Mouse (Mus musculus): Measurements from ENCODE around the gene Spesp1. TPM values are rescaled to one million over a fixed set of nuclear protein-coding genes. Genes with fewer than 3 reads are reported as not detected.

Spesp1 gene
- not detected in 2 replicates for polyA plus RNA-seq (2015; fragmentation: Nextera tagmentation; extraction: Ambion mirVana)

- Histone ChIP-seq H3K27me3 (replicated peaks; ENCODE audit: control insufficient read depth, insufficient read depth, low read length) (no peaks in the 10 kb centered on the region), H3K27ac (ENCODE audit: low read length) (no peak within 1 kb of the TSS), H3K9ac (ENCODE audit: low read depth, low read length) (no peak within 1 kb of the TSS), H3K36me3 (ENCODE audit: control insufficient read depth, insufficient read depth, low read length) (no peaks in the 10 kb centered on the region), H3K4me2 (ENCODE audit: low read depth, low read length) (no peak within 1 kb of the TSS), H3K4me3 (ENCODE audit: low read length) (no peak within 1 kb of the TSS), H3K9me3 (ENCODE audit: control insufficient read depth, low read length) (no peaks in the 10 kb centered on the region), H3K4me1 (ENCODE audit: control insufficient read depth, insufficient read depth, low read length) (no peaks in the 10 kb centered on the region)
- no peak for ATAC-seq
- WGBS: 84% methylated on average over 27 of the region's 27 CpGs
These were observed at the start of gene Spesp1 for GRCm38 (mm10) chr9:62281991-62282390. Gene Spesp1 (minus strand): TSS chr9:62282208.

- Histone ChIP-seq H3K4me2 (ENCODE audit: low read depth, low read length) (no peak overlapping the region), H3K9ac (ENCODE audit: low read depth, low read length) (no peak overlapping the region), H3K36me3 (ENCODE audit: control insufficient read depth, insufficient read depth, low read length) (no peaks in the 10 kb centered on the region), H3K9me3 (ENCODE audit: control insufficient read depth, low read length) (peaks cover 2% of the 10 kb centered on the region; the same call in 1 of the 2 replicates), H3K27me3 (replicated peaks; ENCODE audit: control insufficient read depth, insufficient read depth, low read length) (no peaks in the 10 kb centered on the region), H3K4me3 (ENCODE audit: low read length) (no peak overlapping the region), H3K4me1 (ENCODE audit: control insufficient read depth, insufficient read depth, low read length) (no peaks in the 10 kb centered on the region), H3K27ac (ENCODE audit: low read length) (no peak overlapping the region)
- ATAC-seq: no peak
- 67% methylated on average over 3 of the region's 3 CpGs for WGBS
These were observed 44.0 kb upstream of the Spesp1 start for GRCm38 (mm10) chr9:62325965-62326364.

GRCm38 (mm10) chr9:62323816-62324215 is 41.8 kb upstream of the Spesp1 start:
- H3K9me3 ChIP-seq (ENCODE audit: control insufficient read depth, low read length): peaks cover 5% of the 10 kb centered on the region; the same call in 1 of the 2 replicates
- no peak overlapping the region for H3K27ac ChIP-seq (ENCODE audit: low read length)
- WGBS: 72% methylated on average over 1 of the region's 1 CpGs
- no peaks in the 10 kb centered on the region for H3K4me1 ChIP-seq (ENCODE audit: control insufficient read depth, insufficient read depth, low read length)
- H3K9ac ChIP-seq (ENCODE audit: low read depth, low read length): no peak overlapping the region
- no peak overlapping the region for H3K4me3 ChIP-seq (ENCODE audit: low read length)
- no peak overlapping the region for H3K4me2 ChIP-seq (ENCODE audit: low read depth, low read length)
- H3K36me3 ChIP-seq (ENCODE audit: control insufficient read depth, insufficient read depth, low read length): no peaks in the 10 kb centered on the region
- H3K27me3 ChIP-seq (replicated peaks; ENCODE audit: control insufficient read depth, insufficient read depth, low read length): no peaks in the 10 kb centered on the region
- no peak for ATAC-seq

GRCm38 (mm10) chr9:62318729-62319128 is 36.7 kb upstream of the Spesp1 start:
- Histone ChIP-seq H3K9me3 (ENCODE audit: control insufficient read depth, low read length) (peaks cover 5% of the 10 kb centered on the region; the same call in 1 of the 2 replicates), H3K27ac (ENCODE audit: low read length) (no peak overlapping the region), H3K4me3 (ENCODE audit: low read length) (no peak overlapping the region), H3K36me3 (ENCODE audit: control insufficient read depth, insufficient read depth, low read length) (no peaks in the 10 kb centered on the region), H3K4me2 (ENCODE audit: low read depth, low read length) (no peak overlapping the region), H3K27me3 (replicated peaks; ENCODE audit: control insufficient read depth, insufficient read depth, low read length) (no peaks in the 10 kb centered on the region), H3K4me1 (ENCODE audit: control insufficient read depth, insufficient read depth, low read length) (no peaks in the 10 kb centered on the region), H3K9ac (ENCODE audit: low read depth, low read length) (no peak overlapping the region)
- WGBS: 83% methylated on average over 4 of the region's 4 CpGs
- no peak for ATAC-seq

- Histone ChIP-seq H3K27ac (ENCODE audit: low read length) (no peak overlapping the region), H3K4me3 (ENCODE audit: low read length) (no peak overlapping the region), H3K4me2 (ENCODE audit: low read depth, low read length) (no peak overlapping the region), H3K9ac (ENCODE audit: low read depth, low read length) (no peak overlapping the region), H3K4me1 (ENCODE audit: control insufficient read depth, insufficient read depth, low read length) (no peaks in the 10 kb centered on the region), H3K36me3 (ENCODE audit: control insufficient read depth, insufficient read depth, low read length) (no peaks in the 10 kb centered on the region), H3K9me3 (ENCODE audit: control insufficient read depth, low read length) (no peaks in the 10 kb centered on the region), H3K27me3 (replicated peaks; ENCODE audit: control insufficient read depth, insufficient read depth, low read length) (no peaks in the 10 kb centered on the region)
- no peak for ATAC-seq
- WGBS: 90% methylated on average over 6 of the region's 6 CpGs
These were observed 33.5 kb upstream of the Spesp1 start for GRCm38 (mm10) chr9:62315556-62315955.

GRCm38 (mm10) chr9:62296891-62297290 is 14.9 kb upstream of the Spesp1 start:
- no peak overlapping the region for H3K27ac ChIP-seq (ENCODE audit: low read length)
- no peak overlapping the region for H3K4me3 ChIP-seq (ENCODE audit: low read length)
- no peak overlapping the region for H3K9ac ChIP-seq (ENCODE audit: low read depth, low read length)
- no peaks in the 10 kb centered on the region for H3K27me3 ChIP-seq (replicated peaks; ENCODE audit: control insufficient read depth, insufficient read depth, low read length)
- no peaks in the 10 kb centered on the region for H3K9me3 ChIP-seq (ENCODE audit: control insufficient read depth, low read length)
- H3K36me3 ChIP-seq (ENCODE audit: control insufficient read depth, insufficient read depth, low read length): no peaks in the 10 kb centered on the region
- H3K4me2 ChIP-seq (ENCODE audit: low read depth, low read length): no peak overlapping the region
- ATAC-seq: no peak
- WGBS: 74% methylated on average over 1 of the region's 1 CpGs
- no peaks in the 10 kb centered on the region for H3K4me1 ChIP-seq (ENCODE audit: control insufficient read depth, insufficient read depth, low read length)

- H3K4me3 ChIP-seq (ENCODE audit: low read length): no peak overlapping the region
- no peak overlapping the region for H3K27ac ChIP-seq (ENCODE audit: low read length)
- H3K9ac ChIP-seq (ENCODE audit: low read depth, low read length): no peak overlapping the region
- WGBS: 24% methylated on average over 7 of the region's 7 CpGs
- no peak for ATAC-seq
- H3K4me2 ChIP-seq (ENCODE audit: low read depth, low read length): no peak overlapping the region
- H3K27me3 ChIP-seq (replicated peaks; ENCODE audit: control insufficient read depth, insufficient read depth, low read length): no peaks in the 10 kb centered on the region
- H3K9me3 ChIP-seq (ENCODE audit: control insufficient read depth, low read length): no peaks in the 10 kb centered on the region
- H3K4me1 ChIP-seq (ENCODE audit: control insufficient read depth, insufficient read depth, low read length): no peaks in the 10 kb centered on the region
- no peaks in the 10 kb centered on the region for H3K36me3 ChIP-seq (ENCODE audit: control insufficient read depth, insufficient read depth, low read length)
These were observed 13.1 kb upstream of the Spesp1 start for GRCm38 (mm10) chr9:62295006-62295698.

GRCm38 (mm10) chr9:62287633-62288025 is 5.6 kb upstream of the Spesp1 start:
- WGBS: 81% methylated on average over 4 of the region's 4 CpGs
- ATAC-seq: no peak
- Histone ChIP-seq H3K9ac (ENCODE audit: low read depth, low read length) (no peak overlapping the region), H3K4me1 (ENCODE audit: control insufficient read depth, insufficient read depth, low read length) (no peaks in the 10 kb centered on the region), H3K4me2 (ENCODE audit: low read depth, low read length) (no peak overlapping the region), H3K4me3 (ENCODE audit: low read length) (no peak overlapping the region), H3K9me3 (ENCODE audit: control insufficient read depth, low read length) (no peaks in the 10 kb centered on the region), H3K36me3 (ENCODE audit: control insufficient read depth, insufficient read depth, low read length) (no peaks in the 10 kb centered on the region), H3K27me3 (replicated peaks; ENCODE audit: control insufficient read depth, insufficient read depth, low read length) (no peaks in the 10 kb centered on the region), H3K27ac (ENCODE audit: low read length) (no peak overlapping the region)

GRCm38 (mm10) chr9:62286967-62287632 is 5.1 kb upstream of the Spesp1 start:
- Histone ChIP-seq H3K9ac (ENCODE audit: low read depth, low read length) (no peak overlapping the region), H3K27ac (ENCODE audit: low read length) (no peak overlapping the region), H3K4me2 (ENCODE audit: low read depth, low read length) (no peak overlapping the region), H3K9me3 (ENCODE audit: control insufficient read depth, low read length) (no peaks in the 10 kb centered on the region), H3K4me3 (ENCODE audit: low read length) (no peak overlapping the region), H3K27me3 (replicated peaks; ENCODE audit: control insufficient read depth, insufficient read depth, low read length) (no peaks in the 10 kb centered on the region), H3K36me3 (ENCODE audit: control insufficient read depth, insufficient read depth, low read length) (no peaks in the 10 kb centered on the region), H3K4me1 (ENCODE audit: control insufficient read depth, insufficient read depth, low read length) (no peaks in the 10 kb centered on the region)
- 42% methylated on average over 4 of the region's 4 CpGs for WGBS
- no peak for ATAC-seq

All from intestine, embryonic 16.5 days (tissue).